Mouse (Mus musculus) spleen, adult 2 months (tissue): ENCODE results near the gene Ptrhd1. TPM values are rescaled to one million over a fixed set of nuclear protein-coding genes. Genes with fewer than 3 reads are reported as not detected.

Source experiments
- DNase-seq, 2 experiments: peaks; one replicate each; pipeline versions ENCODE4 v3.0.0 to v3.0.0-alpha.2; 2012 to 2021; ENCODE audit warnings: low spot score in 2 of 2, low read depth in 1 of 2
- H3K27ac ChIP-seq: fragments of 200-500 bp; 2 replicates; pipeline ENCODE4 v1.5.1; 2012; ENCODE audit warnings: low read length, inconsistent platforms; ENCODE audit not compliant: insufficient read depth
- H3K27me3 ChIP-seq: fragments of 200-500 bp; 2 replicates; pipeline ENCODE4 v1.6.1; 2012; ENCODE audit warnings: mild to moderate bottlenecking, moderate library complexity, low read length, inconsistent platforms; ENCODE audit not compliant: control insufficient read depth, insufficient read depth
- H3K36me3 ChIP-seq: fragments of 200-500 bp; 2 replicates; pipeline ENCODE4 v1.6.1; 2012; ENCODE audit warnings: mild to moderate bottlenecking, low read length, inconsistent platforms; ENCODE audit not compliant: control insufficient read depth, insufficient read depth
- H3K4me1 ChIP-seq: fragments of 200-500 bp; 2 replicates; pipeline ENCODE4 v1.6.1; 2011; ENCODE audit warnings: inconsistent platforms; ENCODE audit not compliant: control insufficient read depth, insufficient read depth, insufficient read length
- H3K4me3 ChIP-seq: fragments of 200-500 bp; 2 replicates; pipeline ENCODE4 v1.5.1; 2011; ENCODE audit warnings: mild to moderate bottlenecking, inconsistent platforms; ENCODE audit not compliant: insufficient read depth, insufficient read length; ENCODE audit errors: extremely low read depth
- CTCF ChIP-seq: fragments of 200-500 bp; IDR thresholded peaks from 2 replicates; pipeline ENCODE4 v1.5.1; 2011; ENCODE audit warnings: mild to moderate bottlenecking, inconsistent platforms; ENCODE audit not compliant: insufficient read depth, insufficient read length, insufficient replicate concordance; ENCODE audit errors: extremely low read depth
- POLR2A ChIP-seq: fragments of 200-500 bp; IDR thresholded peaks from 2 replicates; pipeline ENCODE4 v1.6.1; 2011; ENCODE audit warnings: low read depth, low read length, inconsistent platforms
- WGBS: fragments of 180-500 bp; shearing (Covaris S2); methylation state at CpG from one replicate; pipeline ENCODE4 v1.1.7; 2018; 5-methylcytosine and 5-hydroxymethylcytosine counted together
- polyA plus RNA-seq: library from polyadenylated mRNA; depleted of rRNA; stranded (reverse); fragments of >200 nt; gene quantifications from 2 replicates; pipeline ENCODE4 v1.2.3, GENCODE M21; 2012; rRNA removed

The Ptrhd1 gene
- polyA plus RNA-seq, 1 experiment, result 3.4 TPM

GRCm38 (mm10) chr12:4278978-4279755 is 45.3 kb downstream of the Ptrhd1 start:
- peak; percentile 5 to 41 for DNase-seq
- TF ChIP-seq CTCF (no peak), POLR2A (no peak)
- 50% methylated on average over 3 of the region's 3 CpGs for WGBS
- Histone ChIP-seq H3K36me3 (peaks cover 11% of the 10 kb centered on the region), H3K4me1 (peaks cover 3% of the 10 kb centered on the region), H3K27ac (peak overlapping the region; percentile 69), H3K4me3 (no peak overlapping the region), H3K27me3 (no peaks in the 10 kb centered on the region)

- TF ChIP-seq CTCF, result no peak
- H3K27me3 ChIP-seq, result no peaks in the 10 kb centered on the region
- WGBS, result 68% methylated on average over 3 of the region's 3 CpGs
- H3K4me1 ChIP-seq, result peaks cover 3% of the 10 kb centered on the region
- peaks cover 6% of the 10 kb centered on the region for H3K36me3 ChIP-seq
- no peak for DNase-seq
- no peak overlapping the region for H3K4me3 ChIP-seq
- peak overlapping the region; percentile 86 for H3K27ac ChIP-seq
Measured at GRCm38 (mm10) chr12:4279878-4280277, 46.1 kb downstream of the Ptrhd1 start.

- no peak for TF ChIP-seq POLR2A
- 81% methylated on average over 3 of the region's 3 CpGs for WGBS
Measured at GRCm38 (mm10) chr12:4285186-4285585, 51.4 kb downstream of the Ptrhd1 start.

More at GRCm38 (mm10) chr12:4285186-4285585, 51.4 kb downstream of the Ptrhd1 start:
- peaks cover 3% of the 10 kb centered on the region; the same call in 1 of the 2 replicates for H3K4me1 ChIP-seq
- H3K27ac ChIP-seq, result no peak overlapping the region
- no peak overlapping the region for H3K4me3 ChIP-seq
- DNase-seq, result no peak
- peaks cover 4% of the 10 kb centered on the region; the same call in 1 of the 2 replicates for H3K36me3 ChIP-seq
- H3K27me3 ChIP-seq, result no peaks in the 10 kb centered on the region

Other genes with a start within 250 kb of the Ptrhd1 start
- 0.97 and 2.0 TPM in 2 replicates for gene Efr3b, start 195.1 kb upstream of the Ptrhd1 start, polyA plus RNA-seq
- 5.4 and 6.1 TPM in 2 replicates for gene Dnajc27, start 151.4 kb upstream of the Ptrhd1 start, polyA plus RNA-seq
- gene Adcy3, start 100.9 kb upstream of the Ptrhd1 start, polyA plus RNA-seq, result 9.0 and 9.6 TPM in 2 replicates
- 10.6 and 13.1 TPM in 2 replicates for gene Cenpo, start 267 bp downstream of the Ptrhd1 start, polyA plus RNA-seq
- gene Ncoa1, start 243.2 kb downstream of the Ptrhd1 start, polyA plus RNA-seq, result 14.7 and 19.5 TPM in 2 replicates